Mouse (Mus musculus) bone marrow, adult 2 months (tissue): ENCODE data around the gene Otop2.

ENCODE experiments used
- CTCF ChIP-seq: fragments of 200-500 bp; IDR thresholded peaks from 2 replicates; pipeline ENCODE4 v1.5.1; 2011; ENCODE audit warnings: low read length, control low read depth; ENCODE audit not compliant: control insufficient read depth, insufficient read depth
- POLR2A ChIP-seq: fragments of 200-500 bp; IDR thresholded peaks from 2 replicates; pipeline ENCODE4 v1.6.1; 2011; ENCODE audit warnings: low read depth, mild to moderate bottlenecking, control low read depth, low read length, borderline replicate concordance; ENCODE audit not compliant: control insufficient read depth

DNA sequence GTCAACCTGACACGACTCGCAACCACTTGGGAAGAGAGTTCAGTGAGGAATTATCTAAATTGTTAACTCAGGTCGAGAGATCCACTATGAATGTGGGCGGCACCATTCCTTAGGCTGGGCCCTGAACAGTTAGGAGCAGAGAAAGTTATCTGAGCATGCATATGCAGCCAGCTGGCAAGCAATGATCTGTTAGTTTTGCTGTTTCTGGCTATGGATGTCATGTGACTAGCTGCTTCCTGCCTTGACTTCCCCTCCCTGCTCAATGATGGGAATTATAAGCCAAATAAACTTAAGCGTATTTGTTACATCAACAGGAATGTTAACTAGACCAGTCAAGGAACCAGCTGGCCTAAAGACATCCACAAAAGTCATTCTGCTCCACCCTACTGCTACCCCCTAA, 46.4 kb downstream of the Otop2 start:
- no peak for TF ChIP-seq CTCF
- TF ChIP-seq POLR2A, result no peak
